Comparison of ENCODE assay signal across 10 mouse cellular contexts in genomic region chr13:83715971-83716615, GRCm38 (mm10).
DNase-seq lines count a peak whose midpoint lies in the region; ATAC-seq lines count a peak whose summit lies in the region.
"Had no signal": no experiment of that assay in that cellular context is flagged by ENCODE, and none has a peak within 500 bp of the region (broad histone marks: within the 10 kb centered on the region; RNA-seq: fewer than 3 reads in every experiment).

No protein-coding gene starts in this region.

- H3K4me1 ChIP-seq in hindbrain, embryonic 13.5 days (replicated peaks): peaks cover 37% of the 10 kb centered on the region
- peaks cover 4% of the 10 kb centered on the region; the same call in 1 of the 2 replicates for H3K4me1 ChIP-seq in neural tube, embryonic 12.5 days

- H3K4me2 ChIP-seq in hindbrain, embryonic 13.5 days: peak overlapping the region; percentile 72
- H3K4me2 ChIP-seq in neural tube, embryonic 12.5 days (replicated peaks): peak overlapping the region; percentile 72

- H3K4me3 ChIP-seq in hindbrain, embryonic 13.5 days: peak overlapping the region; percentile 79
- peak overlapping the region; percentile 61 for H3K4me3 ChIP-seq in neural tube, embryonic 12.5 days

- peak overlapping the region; percentile 94 for H3K9ac ChIP-seq in hindbrain, embryonic 13.5 days
- H3K9ac ChIP-seq in neural tube, embryonic 12.5 days: peak overlapping the region; percentile 100

- 4% methylated on average over 27 of the region's 27 CpGs for WGBS in hindbrain, embryonic 13.5 days
- 2% methylated on average over 27 of the region's 27 CpGs for WGBS in neural tube, embryonic 12.5 days

- H3K27ac ChIP-seq in hindbrain, embryonic 13.5 days: peak overlapping the region; percentile 99
- H3K27ac ChIP-seq in neural tube, embryonic 12.5 days: peak overlapping the region; percentile 87

- H3K27me3 ChIP-seq in hindbrain, embryonic 13.5 days: peaks cover 43% of the 10 kb centered on the region
- peaks cover 13% of the 10 kb centered on the region for H3K27me3 ChIP-seq in neural tube, embryonic 12.5 days (replicated peaks)

- H3K36me3 ChIP-seq in hindbrain, embryonic 13.5 days: no peaks in the 10 kb centered on the region
- no peaks in the 10 kb centered on the region for H3K36me3 ChIP-seq in neural tube, embryonic 12.5 days

- no peaks in the 10 kb centered on the region for H3K9me3 ChIP-seq in hindbrain, embryonic 13.5 days
- no peaks in the 10 kb centered on the region for H3K9me3 ChIP-seq in neural tube, embryonic 12.5 days

- DNase-seq in layer of hippocampus, adult 11-12 months (ENCODE audit: low spot score): peak; percentile 14
- no peak for DNase-seq in layer of hippocampus, postnatal 25 days (ENCODE audit: extremely low spot score in 1 of 2, low spot score in 1 of 2)
- DNase-seq in embryo, embryonic 10 days (ENCODE audit: low spot score): peak; percentile 29
- no peak for DNase-seq in gastrocnemius, adult 8-10 months (ENCODE audit: low spot score in 2 of 2)
- DNase-seq in heart, adult 9 months (ENCODE audit: low spot score in 2 of 2): no peak
- no peak for DNase-seq in gastrocnemius, postnatal 25 days
- DNase-seq: adrenal gland, adult 8-10 months; heart, adult 18-20 months had no signal

- no peak for ATAC-seq in hindbrain, embryonic 13.5 days (ENCODE audit: low FRiP score)
- no peak for ATAC-seq in neural tube, embryonic 12.5 days (ENCODE audit: low FRiP score, low read depth)

Comparison
In these comparisons a context has a peak if more than half of its experiments do, and no peak if none do; other contexts are left out.
1. DNase-seq: peak in layer of hippocampus, adult 11-12 months (single experiment) and embryo, embryonic 10 days (single experiment); none in layer of hippocampus, postnatal 25 days (0 of 2), gastrocnemius, adult 8-10 months (0 of 2), heart, adult 9 months (0 of 2) and gastrocnemius, postnatal 25 days (single experiment).